ENCODE assay signal across 16 mouse cellular contexts in genomic region chr5:74233808-74234207, GRCm38 (mm10).
"Had no signal": no experiment of that assay in that cellular context is flagged by ENCODE, and none has a peak within 500 bp of the region (broad histone marks: within the 10 kb centered on the region; RNA-seq: fewer than 3 reads in every experiment).

No protein-coding gene starts in this region.

- H3K4me3 ChIP-seq: kidney, embryonic 15.5 days; left cerebral cortex, adult 2 months; liver, embryonic 13.5 days; neural tube, embryonic 13.5 days had no signal

- DNase-seq: kidney, adult 11 months; kidney, adult 8-10 months; kidney, postnatal 10 days; kidney, postnatal 36 days; layer of hippocampus, postnatal 36 days; liver, embryonic 13.5 days; lung, adult 2 months; lung, postnatal 14 days; lung, postnatal 4 days; midbrain, embryonic 14.5 days; retina, postnatal 1 day had no signal

- H3K4me2 ChIP-seq: kidney, embryonic 15.5 days; liver, embryonic 13.5 days; midbrain, embryonic 11.5 days; neural tube, embryonic 13.5 days had no signal

- H3K9me3 ChIP-seq: kidney, embryonic 15.5 days; liver, embryonic 13.5 days; neural tube, embryonic 13.5 days had no signal

- H3K36me3 ChIP-seq: kidney, embryonic 15.5 days; liver, embryonic 13.5 days; neural tube, embryonic 13.5 days had no signal

- H3K27ac ChIP-seq: kidney, embryonic 15.5 days; left cerebral cortex, adult 2 months; liver, embryonic 13.5 days; neural tube, embryonic 13.5 days; stomach, postnatal 0 days had no signal

- H3K9ac ChIP-seq: kidney, embryonic 15.5 days; liver, embryonic 13.5 days; neural tube, embryonic 13.5 days had no signal

- H3K27me3 ChIP-seq: kidney, embryonic 15.5 days; liver, embryonic 13.5 days; neural tube, embryonic 13.5 days had no signal
